Mouse (Mus musculus): ENCODE measurements at regions not wholly inside any gene's neighbourhood (a gene's known extent, or its start where the extent isn't known, plus 50 kb on each side); places are given as distances from the start of the nearest gene placed in this dataset.

DNA sequence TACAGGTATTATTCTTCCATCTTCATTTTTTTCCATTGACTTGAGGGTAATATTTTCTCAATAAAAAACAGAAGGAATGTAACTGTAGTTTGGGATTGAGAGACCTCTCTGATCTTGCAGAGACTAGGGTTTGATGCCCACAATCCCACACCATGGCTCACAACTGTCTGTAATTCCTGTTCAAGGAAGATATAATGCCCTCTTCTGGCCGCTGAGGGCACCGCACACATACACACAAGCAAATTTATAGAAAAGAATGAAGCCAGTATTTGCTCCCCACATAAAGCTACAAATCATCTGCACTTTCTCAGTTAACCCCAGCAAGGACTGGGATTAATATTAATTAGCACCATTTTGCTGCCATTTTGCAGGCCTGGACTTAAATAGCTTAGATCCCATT, 215.6 kb downstream of the Abcc12 start:
- TF ChIP-seq POLR2A (IDR thresholded peaks at IDR 0.05; ENCODE audit: borderline replicate concordance, control insufficient read depth, low read depth, low read length) (no peak), CTCF (IDR thresholded peaks at IDR 0.05; ENCODE audit: control insufficient read depth, insufficient read depth, low read length) (no peak)

Data from bone marrow, adult 2 months (tissue).